Mouse (Mus musculus) heart, adult 2 months (tissue): ENCODE measurements at regions not wholly inside any gene's neighbourhood (a gene's known extent, or its start where the extent isn't known, plus 50 kb on each side); places are given as distances from the start of the nearest gene placed in this dataset.

Experiments used
- CTCF ChIP-seq: fragments of 200-600 bp; IDR thresholded peaks from 2 replicates; pipeline ENCODE4 v1.8.1; 2022; ENCODE audit warnings: antibody characterized with exemption, mild to moderate bottlenecking, moderate library complexity
- POLR2A ChIP-seq: fragments of 200-500 bp; IDR thresholded peaks from 2 replicates; pipeline ENCODE4 v1.6.1; 2011; ENCODE audit warnings: mild to moderate bottlenecking, low read depth, low read length, control low read depth; ENCODE audit not compliant: insufficient read depth

DNA sequence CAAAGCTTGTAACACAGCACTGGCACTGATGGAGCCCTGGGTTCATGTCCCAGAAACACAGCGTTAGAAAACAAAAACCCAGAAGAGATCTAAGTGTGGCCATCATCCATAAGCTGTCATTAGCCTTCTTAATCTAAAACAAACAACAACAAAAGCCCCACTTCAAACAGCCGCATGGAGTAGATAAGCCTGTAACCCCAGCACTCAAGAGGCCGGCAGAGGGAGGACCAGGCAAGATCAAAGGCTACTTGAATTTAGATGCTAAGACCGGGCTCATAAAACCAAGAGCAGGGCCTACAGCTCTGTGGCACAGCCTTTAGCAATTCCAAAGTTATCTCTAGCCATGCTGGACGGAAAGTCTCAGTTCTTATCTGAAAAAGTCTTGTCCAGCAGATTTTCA lies 215.4 kb upstream of the Mkln1 start:
- TF ChIP-seq CTCF (no peak), POLR2A (no peak)
